ENCODE assay signal across 8 mouse cellular contexts in genomic region chr4:95353894-95354319, GRCm38 (mm10).
A peak's percentile ranks its signal among the peaks of the same experiment; 100 is the strongest.
DNase-seq lines count a peak whose midpoint lies in the region; ATAC-seq lines count a peak whose summit lies in the region.

No protein-coding gene starts in this region.

- no peak overlapping the region for H3K4me3 ChIP-seq in forebrain, embryonic 14.5 days (ENCODE audit: low read depth, low read length)
- no peak overlapping the region for H3K4me3 ChIP-seq in hindbrain, embryonic 10.5 days

- ATAC-seq in forebrain, embryonic 14.5 days: peak; percentile 37; the same call in 1 of the 2 replicates
- peak; percentile 83 for ATAC-seq in megakaryocyte progenitor cell, adult 5-6 weeks (replicated peaks; ENCODE audit: poor library complexity)
- ATAC-seq in monocyte, adult 5-6 weeks (replicated peaks; ENCODE audit: insufficient number of reproducible peaks, low FRiP score, low TSS enrichment, poor library complexity, severe bottlenecking): no peak

- 0 out of 2 replicates have a peak, but pooled peaks cover 3% of the 10 kb centered on the region for H3K4me1 ChIP-seq in forebrain, embryonic 14.5 days (ENCODE audit: control insufficient read depth, insufficient read depth, low read length)
- peaks cover 6% of the 10 kb centered on the region; the same call in 1 of the 2 replicates for H3K4me1 ChIP-seq in hindbrain, embryonic 10.5 days (replicated peaks)

- peak; percentile 19 for DNase-seq in urinary bladder, postnatal 14 days (ENCODE audit: low spot score)
- DNase-seq in urinary bladder, postnatal 10 days (ENCODE audit: low spot score): no peak
- peak; percentile 34 for DNase-seq in forebrain, embryonic 14.5 days (ENCODE audit: low spot score)
- DNase-seq in hindbrain, embryonic 10.5 days (ENCODE audit: low spot score): peak; percentile 25
- DNase-seq in kidney, postnatal 4 days: peak; percentile 61 to 77
- DNase-seq in layer of hippocampus, postnatal 25 days (ENCODE audit: extremely low spot score in 1 of 2, low spot score in 1 of 2): no peak

- no peak overlapping the region for H3K4me2 ChIP-seq in forebrain, embryonic 14.5 days (ENCODE audit: low read length)

- no peak overlapping the region for H3K27ac ChIP-seq in forebrain, embryonic 14.5 days (ENCODE audit: low read depth, low read length)
- H3K27ac ChIP-seq in hindbrain, embryonic 10.5 days: peak overlapping the region; percentile 70

- WGBS in forebrain, embryonic 14.5 days: 46% methylated on average over 7 of the region's 7 CpGs
- WGBS in hindbrain, embryonic 10.5 days: 51% methylated on average over 7 of the region's 7 CpGs

- no peaks in the 10 kb centered on the region for H3K27me3 ChIP-seq in forebrain, embryonic 14.5 days (replicated peaks; ENCODE audit: control insufficient read depth, insufficient read depth, low read length)
- no peaks in the 10 kb centered on the region for H3K27me3 ChIP-seq in hindbrain, embryonic 10.5 days (ENCODE audit: insufficient read depth, poor library complexity, severe bottlenecking)

- H3K9me3 ChIP-seq in forebrain, embryonic 14.5 days (replicated peaks; ENCODE audit: control insufficient read depth, low read length): no peaks in the 10 kb centered on the region
- no peaks in the 10 kb centered on the region for H3K9me3 ChIP-seq in hindbrain, embryonic 10.5 days

- H3K9ac ChIP-seq in forebrain, embryonic 14.5 days (ENCODE audit: low read length): no peak overlapping the region

- H3K36me3 ChIP-seq in forebrain, embryonic 14.5 days (ENCODE audit: control insufficient read depth, insufficient read depth, low read length): no peaks in the 10 kb centered on the region
- H3K36me3 ChIP-seq in hindbrain, embryonic 10.5 days: no peaks in the 10 kb centered on the region

Comparison
In these comparisons a context has a peak if more than half of its experiments do, and no peak if none do; other contexts are left out.
1. DNase-seq: peak in urinary bladder, postnatal 14 days (single experiment), forebrain, embryonic 14.5 days (single experiment), hindbrain, embryonic 10.5 days (single experiment) and kidney, postnatal 4 days (2 of 2); none in urinary bladder, postnatal 10 days (single experiment) and layer of hippocampus, postnatal 25 days (0 of 2).